Mouse (Mus musculus) 3T3-L1 (cell line): Measurements from ENCODE around the gene Alg3.

ENCODE experiments used
- DNase-seq: peaks from one replicate; pipeline ENCODE4 v3.0.0-alpha.2; 2015; ENCODE audit warnings: low read depth, low spot score

The Alg3 gene

GRCm38 (mm10) chr16:20611357-20612227 lies at the start of gene Alg3, which contains the start of the genes Eef1akmt4 and Gm49333:
Gene Alg3, minus strand, starts transcription at chr16:20611735.
Gene Eef1akmt4, plus strand, starts transcription at chr16:20611593.
Gene Gm49333, plus strand, starts transcription at chr16:20611610.
- DNase-seq, result peak; percentile 99

DNA sequence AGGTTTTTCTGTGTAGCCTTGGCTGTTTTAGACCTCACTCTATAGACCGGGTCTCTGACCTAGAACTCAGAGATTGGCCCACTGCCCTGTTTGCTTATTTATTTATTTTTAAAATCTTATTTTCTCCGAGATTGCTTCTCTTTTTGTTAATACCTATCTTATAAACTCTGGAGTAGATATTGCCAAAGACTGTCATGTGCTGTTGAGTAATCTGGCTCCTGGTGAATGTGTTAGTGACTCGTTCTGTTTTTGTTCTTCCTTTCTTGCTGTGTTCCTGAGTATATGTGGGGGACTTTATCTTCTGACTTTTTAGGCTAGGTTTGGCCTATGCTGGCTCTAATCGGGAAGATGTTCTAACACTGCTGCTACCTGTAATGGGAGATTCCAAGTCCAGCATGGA lies 46.1 kb upstream of the Alg3 start:
- DNase-seq, result peak; percentile 59

DNA sequence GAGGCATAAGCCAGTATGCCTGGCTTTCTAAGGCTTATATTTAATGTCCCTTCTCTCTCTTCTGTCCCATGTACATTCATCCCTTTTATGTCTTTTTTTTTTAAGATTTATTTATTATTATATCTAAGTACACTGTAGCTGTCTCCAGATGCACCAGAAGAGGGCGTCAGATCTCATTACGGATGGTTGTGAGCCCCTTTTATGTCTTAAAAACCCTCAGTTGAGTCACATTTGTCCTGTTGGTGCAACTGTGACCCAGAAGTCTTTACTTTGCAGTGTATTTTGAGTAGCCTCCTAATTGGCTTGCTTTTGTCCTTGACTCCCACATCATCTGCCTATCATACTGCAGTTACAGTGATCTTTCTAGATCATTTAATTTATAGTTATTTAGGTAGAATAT lies 41.8 kb upstream of the Alg3 start:
- peak; percentile 36 for DNase-seq

DNA sequence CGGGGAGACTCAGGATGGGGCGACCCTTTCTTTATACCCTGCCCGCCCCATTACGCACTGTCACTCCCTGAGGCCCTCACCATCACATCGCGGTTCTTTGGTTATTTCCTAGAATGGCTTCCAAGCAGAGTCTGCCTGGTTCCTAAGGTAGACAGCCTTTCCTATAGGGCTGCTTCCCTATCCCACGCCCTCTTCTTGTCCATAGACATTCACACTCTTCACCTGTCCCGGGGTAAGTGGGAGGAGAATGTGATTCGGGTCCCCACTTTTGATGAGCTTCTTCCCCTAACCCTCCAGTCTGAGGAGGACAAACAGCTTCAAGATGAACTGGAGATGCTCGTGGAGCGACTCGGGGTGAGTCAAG lies 40.4 kb upstream of the Alg3 start:
- DNase-seq, result no peak

DNA sequence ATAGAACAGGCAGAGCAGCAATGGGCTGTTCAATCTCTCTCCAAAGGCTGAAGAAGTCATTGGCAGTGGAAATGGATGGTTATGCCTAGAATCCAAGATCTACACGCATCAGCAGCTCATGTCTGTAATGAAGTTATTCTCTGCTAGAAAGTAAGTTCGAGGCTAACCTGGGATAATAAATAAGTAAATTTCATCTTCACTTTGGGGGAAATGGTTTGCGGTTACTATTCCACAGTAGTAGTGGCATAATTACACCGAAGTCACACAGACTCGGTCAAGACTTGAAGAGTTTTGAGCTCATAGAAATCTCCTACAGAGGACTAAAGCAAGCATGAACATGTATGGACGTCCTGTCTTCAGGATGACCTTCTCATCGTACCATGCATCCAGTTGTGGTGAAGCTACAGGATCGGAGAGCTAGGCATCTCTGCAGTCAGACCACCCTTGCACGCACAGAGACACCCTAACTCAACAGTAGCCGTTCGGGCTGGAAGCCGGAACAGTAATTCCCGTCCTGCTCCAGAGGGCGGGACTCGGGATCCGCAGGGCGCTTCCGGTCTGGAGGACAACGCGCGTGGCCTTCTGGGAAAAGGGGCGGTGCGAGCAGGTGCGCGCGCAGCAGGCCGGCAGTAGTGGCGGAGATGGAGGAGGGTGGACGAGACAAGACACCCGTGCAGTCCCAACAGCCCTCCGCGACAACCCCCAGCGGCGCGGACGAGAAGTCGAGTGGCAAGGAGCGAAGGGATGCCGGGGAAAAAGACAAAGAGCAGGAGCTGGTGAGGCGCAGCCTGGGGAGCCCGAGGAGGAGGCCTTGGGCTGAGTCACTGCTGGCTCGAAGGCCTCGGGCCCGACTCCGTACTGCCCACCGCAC lies 39.8 kb upstream of the Alg3 start, which contains the start of gene Psmd2:
Psmd2 (plus strand) TSS at position 577 of the 871 bp plus-strand sequence.
- peak; percentile 97 for DNase-seq

- no peak for DNase-seq
Observed at GRCm38 (mm10) chr16:20643911-20644310, 32.4 kb upstream of the Alg3 start.

GRCm38 (mm10) chr16:20642161-20642560 lies 30.6 kb upstream of the Alg3 start:
- peak; percentile 79 for DNase-seq

GRCm38 (mm10) chr16:20638367-20638766 lies 26.8 kb upstream of the Alg3 start:
- DNase-seq, result no peak

DNA sequence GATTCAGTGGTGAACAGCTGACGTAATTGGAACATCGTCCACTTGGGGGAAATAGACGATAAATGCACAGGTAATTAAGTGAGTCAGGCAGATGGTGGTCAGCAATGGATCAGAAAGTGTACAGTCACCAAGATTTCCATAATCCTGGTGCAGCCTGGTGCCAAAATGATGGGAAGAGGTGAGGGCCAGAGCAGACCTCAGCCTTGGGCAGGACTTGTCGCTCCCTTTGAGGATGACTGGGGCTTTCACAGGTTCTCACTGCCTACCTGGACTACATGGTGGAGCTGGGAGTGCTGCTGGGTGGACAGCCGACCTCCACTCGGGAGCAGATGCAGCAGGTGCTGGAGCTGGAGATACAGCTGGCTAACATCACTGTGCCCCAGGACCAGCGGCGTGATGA lies 25.9 kb upstream of the Alg3 start:
- DNase-seq, result no peak

DNA sequence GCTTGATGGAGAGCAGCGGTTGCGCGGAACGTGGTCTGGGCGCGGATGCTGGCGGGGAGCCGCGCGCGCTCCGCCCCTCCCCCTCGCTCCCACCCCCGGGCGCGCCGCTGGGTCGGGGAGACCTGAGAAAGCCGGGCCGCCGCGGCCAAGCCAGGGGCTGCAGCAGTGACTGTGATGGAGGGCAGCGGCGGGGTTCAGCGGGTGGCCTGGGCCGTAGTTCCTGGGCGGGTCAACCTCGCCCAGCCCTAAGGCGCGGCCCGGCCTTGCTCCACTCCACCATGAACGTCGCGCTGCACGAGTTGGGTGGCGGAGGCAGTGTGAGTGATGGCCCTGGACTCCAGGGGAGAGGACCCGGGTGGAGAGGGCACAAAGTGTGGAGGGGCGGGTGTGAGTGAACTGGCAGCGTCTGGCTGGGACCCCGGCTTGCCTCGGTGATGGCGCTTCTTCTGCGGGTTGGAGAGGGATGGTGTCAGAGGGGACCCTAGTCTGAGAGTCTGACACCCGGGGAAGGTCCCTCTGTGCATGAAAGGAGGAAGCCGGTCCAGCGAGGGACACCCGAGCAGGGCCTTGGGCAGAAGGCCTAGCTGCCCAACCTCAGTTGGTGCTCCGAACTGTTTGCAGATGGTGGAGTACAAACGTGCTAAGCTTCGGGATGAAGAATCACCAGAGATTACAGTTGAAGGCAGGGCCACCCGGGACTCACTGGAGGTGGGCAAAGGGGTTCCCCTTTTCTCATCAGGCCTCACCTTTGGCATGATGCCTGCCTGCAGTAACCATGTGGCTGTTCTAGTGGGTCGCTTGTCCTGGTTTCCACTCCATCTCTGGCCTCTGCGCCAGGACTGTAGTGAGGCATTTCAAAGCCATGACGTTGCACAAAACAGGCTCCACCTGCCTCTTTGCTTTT lies 18.4 kb upstream of the Alg3 start, which contains the start of gene Ece2:
Ece2 (plus strand) TSS at position 98 of the 904 bp plus-strand sequence.
- DNase-seq, result peak; percentile 34

GRCm38 (mm10) chr16:20628871-20629391 lies 17.4 kb upstream of the Alg3 start:
- no peak for DNase-seq

DNA sequence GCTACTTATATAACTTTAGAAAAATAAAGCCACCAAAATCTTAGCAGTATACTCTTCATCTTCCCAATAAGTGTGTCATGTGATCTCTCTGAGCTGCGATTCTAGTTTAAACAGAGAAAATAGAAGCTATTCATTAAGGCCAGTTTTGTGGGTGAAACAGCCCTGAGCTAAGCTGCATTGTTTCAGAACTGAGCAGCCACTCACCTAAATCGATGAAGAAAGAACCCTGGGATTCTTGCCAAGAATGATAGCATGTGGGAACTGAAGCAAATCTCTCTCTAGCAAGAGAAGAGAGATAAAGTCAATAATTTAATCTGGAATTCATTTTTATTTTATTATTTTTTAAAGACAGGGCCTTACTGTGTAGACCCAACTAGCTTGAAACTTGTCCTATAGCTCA lies 11.7 kb upstream of the Alg3 start:
- peak; percentile 17 for DNase-seq

DNA sequence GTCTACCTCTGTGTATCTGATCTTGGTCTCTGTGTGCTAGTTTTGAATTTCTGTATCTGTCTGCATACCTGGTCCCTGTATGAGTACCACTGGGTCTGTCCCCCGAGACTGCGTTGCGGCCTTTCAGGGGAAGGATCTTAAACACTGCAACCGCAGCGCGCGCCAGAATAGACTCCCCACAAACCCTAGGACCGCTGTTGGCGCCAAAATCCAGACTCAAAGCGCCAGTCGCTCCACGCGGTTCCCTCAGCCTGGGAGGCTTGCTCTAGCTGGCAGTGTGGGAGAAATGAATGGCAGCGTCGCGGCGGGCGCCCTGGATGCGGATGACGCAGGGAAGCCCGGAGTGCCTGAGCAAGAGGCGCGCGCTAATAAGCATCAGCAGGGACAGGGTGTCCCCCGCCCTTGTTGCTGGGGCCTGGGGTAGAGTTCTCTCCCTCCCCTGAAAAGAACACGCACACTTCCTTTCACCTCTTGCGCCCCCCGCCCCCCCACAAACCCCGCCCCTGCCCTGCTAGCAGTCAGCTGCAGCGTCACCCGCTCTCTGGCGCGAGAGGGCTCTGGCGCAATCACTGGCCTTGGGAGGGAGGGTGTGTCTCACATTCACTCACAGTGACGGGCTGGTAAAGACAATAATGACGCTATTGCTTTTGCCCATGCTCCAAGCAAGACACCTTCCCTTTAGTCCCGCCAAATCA lies 10.6 kb upstream of the Alg3 start:
- peak; percentile 90 for DNase-seq

GRCm38 (mm10) chr16:20621191-20621990 lies 9.9 kb upstream of the Alg3 start, which contains the start of gene Camk2n2:
Gene Camk2n2, minus strand, starts transcription at chr16:20621287.
- peak; percentile 70 for DNase-seq

- DNase-seq, result no peak
Observed at GRCm38 (mm10) chr16:20620751-20621190, 9.2 kb upstream of the Alg3 start.

GRCm38 (mm10) chr16:20620399-20620735 lies 8.8 kb upstream of the Alg3 start:
- peak; percentile 33 for DNase-seq

- peak; percentile 31 for DNase-seq
Observed at GRCm38 (mm10) chr16:20619541-20620398, 8.2 kb upstream of the Alg3 start.
